Mouse (Mus musculus) kidney, adult 2 months (tissue): Measurements from ENCODE around the gene Anapc13. TPM values are rescaled to one million over a fixed set of nuclear protein-coding genes. Genes with fewer than 3 reads are reported as not detected.

ENCODE experiments used
- DNase-seq: peaks from one replicate; pipeline ENCODE4 v3.0.0; 2021
- H3K27ac ChIP-seq: fragments of 200-500 bp; 2 replicates; pipeline ENCODE4 v1.5.1; 2012; ENCODE audit warnings: low read depth, low read length, control low read depth, inconsistent platforms; ENCODE audit not compliant: insufficient read depth
- H3K27me3 ChIP-seq: fragments of 200-500 bp; replicated peaks from 2 replicates; pipeline ENCODE4 v1.6.1; 2012; ENCODE audit warnings: mild to moderate bottlenecking, moderate library complexity, low read length, inconsistent platforms; ENCODE audit not compliant: control insufficient read depth, insufficient read depth
- H3K36me3 ChIP-seq: fragments of 200-500 bp; 2 replicates; pipeline ENCODE4 v1.6.1; 2012; ENCODE audit warnings: mild to moderate bottlenecking, moderate library complexity, low read length, inconsistent platforms; ENCODE audit not compliant: control insufficient read depth, insufficient read depth
- H3K4me1 ChIP-seq: fragments of 200-500 bp; 2 replicates; pipeline ENCODE4 v1.6.1; 2011; ENCODE audit warnings: low read length; ENCODE audit not compliant: control insufficient read depth, insufficient read depth
- H3K4me3 ChIP-seq: fragments of 200-500 bp; 2 replicates; pipeline ENCODE4 v1.5.1; 2011; ENCODE audit warnings: mild to moderate bottlenecking, low read depth, low read length, control low read depth; ENCODE audit not compliant: insufficient read depth
- CTCF ChIP-seq: fragments of 200-500 bp; conservative IDR thresholded peaks from 2 replicates; pipeline ENCODE4 v1.5.1; 2011; ENCODE audit warnings: low read depth, mild to moderate bottlenecking, control low read depth, low read length, moderate library complexity, mixed read lengths; ENCODE audit not compliant: insufficient read depth, insufficient read length
- POLR2A ChIP-seq: fragments of 200-500 bp; IDR thresholded peaks from one replicate; pipeline ENCODE4 v1.6.1; 2011; ENCODE audit warnings: low read depth, low read length, control low read depth
- WGBS: fragments of 180-500 bp; shearing (Covaris S2); methylation state at CpG from one replicate; pipeline ENCODE4 v1.1.7; 2018; 5-methylcytosine and 5-hydroxymethylcytosine counted together
- polyA plus RNA-seq: library from polyadenylated mRNA; depleted of rRNA; stranded (reverse); fragments of >200 nt; gene quantifications from 2 replicates; pipeline ENCODE4 v1.2.3, GENCODE M21; 2012

Anapc13 gene
- polyA plus RNA-seq, 1 experiment = 225 TPM

DNA sequence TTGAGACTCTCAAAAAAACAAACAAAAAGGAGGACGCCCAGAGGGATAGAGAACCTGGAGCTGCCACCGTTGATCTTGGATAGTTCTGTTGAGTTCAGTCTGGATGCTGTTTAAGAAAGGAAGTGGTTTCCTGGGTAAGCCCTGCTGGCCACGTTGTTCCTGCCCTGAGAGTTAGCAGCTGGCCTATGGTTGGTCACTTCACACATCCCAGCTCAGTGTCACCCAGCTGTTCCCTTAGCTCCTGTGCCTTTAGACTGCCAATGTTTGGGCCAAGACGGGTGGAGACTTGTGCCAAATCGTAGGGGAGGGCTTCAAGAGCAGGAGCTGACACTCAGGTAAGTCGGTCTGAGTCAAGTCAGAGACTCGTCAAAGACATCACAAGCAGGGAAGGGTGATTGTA, 3.0 kb downstream of the Anapc13 start:
- Histone ChIP-seq H3K27me3 (no peaks in the 10 kb centered on the region), H3K4me1 (peaks cover 14% of the 10 kb centered on the region), H3K27ac (no peak overlapping the region), H3K36me3 (no peaks in the 10 kb centered on the region; the same call in 1 of the 2 replicates), H3K4me3 (no peak overlapping the region)
- TF ChIP-seq POLR2A (no peak), CTCF (no peak)
- WGBS = 75% methylated on average over 7 of the region's 7 CpGs
- DNase-seq = no peak

DNA sequence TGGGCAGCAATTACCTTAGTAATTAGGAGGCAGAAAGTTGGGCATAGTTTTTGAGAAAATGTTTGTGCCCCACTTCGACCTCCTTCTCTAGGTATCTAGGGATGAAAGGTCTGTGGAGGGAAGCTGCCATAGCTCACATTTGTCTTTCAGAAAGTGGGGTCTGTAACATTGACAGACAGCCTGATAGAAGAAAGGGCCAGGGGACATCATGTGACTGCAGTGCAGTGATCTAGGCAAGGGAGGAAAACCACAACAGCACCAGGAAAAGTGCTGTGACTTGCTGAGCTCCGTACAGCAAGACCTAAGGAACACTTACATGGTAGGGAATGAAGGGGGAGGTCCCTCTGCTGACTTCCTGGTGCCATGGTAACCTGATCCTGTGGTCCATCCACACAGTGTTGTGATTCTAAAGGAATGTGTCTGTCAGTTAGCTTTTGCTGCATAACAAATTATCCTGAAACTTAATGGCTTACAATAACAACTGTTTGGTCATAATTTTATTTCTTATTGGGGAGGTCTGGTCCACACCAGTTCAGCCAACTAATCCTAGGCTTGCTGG, 5.6 kb downstream of the Anapc13 start:
- no peak for TF ChIP-seq CTCF
- TF ChIP-seq POLR2A = no peak
- no peak overlapping the region for H3K4me3 ChIP-seq
- WGBS = 67% methylated on average over 2 of the region's 2 CpGs
- H3K36me3 ChIP-seq = no peaks in the 10 kb centered on the region; the same call in 1 of the 2 replicates
- no peaks in the 10 kb centered on the region for H3K27me3 ChIP-seq
- H3K4me1 ChIP-seq = peaks cover 10% of the 10 kb centered on the region; the same call in 1 of the 2 replicates
- DNase-seq = no peak
- H3K27ac ChIP-seq = 0 out of 2 replicates have a peak overlapping the region, but pooled peaks have one; percentile 16

DNA sequence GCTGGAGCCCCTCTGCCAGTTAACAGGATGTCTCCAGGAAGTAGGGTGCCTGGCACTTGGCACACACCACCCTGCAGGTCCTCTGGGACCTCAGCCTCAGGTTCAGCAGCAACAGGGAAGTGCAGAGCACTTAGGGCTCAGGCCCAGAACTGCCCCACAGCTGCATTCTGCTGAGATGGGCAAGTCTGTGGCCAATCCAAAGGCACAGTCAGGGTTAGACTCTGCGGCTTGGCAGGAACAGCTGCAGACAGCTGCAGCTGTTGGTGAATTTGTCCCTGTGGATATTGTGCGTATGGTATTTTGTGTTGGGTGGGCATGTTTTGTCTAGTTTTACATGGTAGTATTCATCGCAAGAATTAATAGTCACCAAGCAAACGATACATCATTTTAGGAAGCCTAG, 6.1 kb downstream of the Anapc13 start:
- Histone ChIP-seq H3K4me3 (no peak overlapping the region), H3K27ac (no peak overlapping the region), H3K4me1 (peaks cover 6% of the 10 kb centered on the region; the same call in 1 of the 2 replicates), H3K27me3 (no peaks in the 10 kb centered on the region), H3K36me3 (no peaks in the 10 kb centered on the region; the same call in 1 of the 2 replicates)
- DNase-seq = peak; percentile 21
- 80% methylated on average over 4 of the region's 4 CpGs for WGBS
- TF ChIP-seq POLR2A (no peak), CTCF (no peak)

DNA sequence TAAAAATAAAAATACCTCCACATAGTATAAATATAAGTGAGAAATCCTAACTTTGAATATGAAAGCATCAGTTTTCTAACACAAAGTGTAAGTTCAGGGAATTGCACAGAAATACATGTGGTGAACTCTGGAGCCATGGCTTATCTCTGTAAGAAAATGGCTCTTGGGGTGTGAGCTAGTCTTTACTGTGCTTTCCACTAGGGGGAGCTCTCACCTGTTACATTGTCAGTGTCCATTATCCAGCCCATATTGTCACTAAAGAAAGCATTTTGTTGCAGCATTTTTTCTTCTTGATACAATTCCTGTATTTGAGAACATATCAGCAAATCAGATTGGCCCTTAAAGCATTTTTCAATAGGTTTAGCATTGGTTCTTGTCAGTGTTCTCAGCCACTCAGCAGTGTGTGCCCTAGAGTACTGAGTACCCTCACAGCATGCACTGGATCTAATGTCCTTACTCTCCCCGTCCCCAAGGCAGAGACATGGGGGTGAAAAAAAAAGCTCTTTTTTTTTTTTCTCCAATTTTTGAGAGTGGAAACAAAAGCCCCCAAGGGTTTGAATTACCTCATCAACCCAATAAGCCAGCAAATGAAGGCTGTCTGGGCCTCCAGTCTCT, 6.9 kb downstream of the Anapc13 start:
- no peaks in the 10 kb centered on the region; the same call in 1 of the 2 replicates for H3K4me1 ChIP-seq
- H3K4me3 ChIP-seq = no peak overlapping the region
- H3K27ac ChIP-seq = no peak overlapping the region
- WGBS = 69% methylated on average over 1 of the region's 1 CpGs
- DNase-seq = peak; percentile 78
- TF ChIP-seq CTCF (peak; percentile 41), POLR2A (no peak)
- no peaks in the 10 kb centered on the region for H3K27me3 ChIP-seq
- H3K36me3 ChIP-seq = no peaks in the 10 kb centered on the region; the same call in 1 of the 2 replicates

DNA sequence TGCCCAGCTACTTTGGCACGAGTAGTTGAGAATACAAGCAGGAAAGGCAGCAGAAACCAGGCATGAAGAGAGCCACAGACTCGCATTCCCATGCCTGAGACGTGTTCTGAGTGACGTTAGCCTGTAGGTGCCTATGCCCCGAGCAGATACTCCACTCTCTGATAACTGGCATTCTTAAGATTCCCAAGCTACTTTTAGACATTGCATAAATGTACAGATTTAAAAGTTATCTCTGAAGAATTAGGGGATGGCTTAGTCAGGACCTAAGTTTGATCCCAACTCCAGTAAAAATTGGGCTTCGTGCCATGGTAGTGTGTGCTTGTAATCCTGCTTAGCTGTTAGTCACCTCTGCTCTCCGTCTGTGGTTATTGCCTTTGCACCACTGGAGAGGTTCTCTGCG, 8.4 kb downstream of the Anapc13 start:
- no peak overlapping the region for H3K27ac ChIP-seq
- WGBS = 81% methylated on average over 8 of the region's 8 CpGs
- H3K4me3 ChIP-seq = no peak overlapping the region
- no peak for TF ChIP-seq CTCF
- no peak for TF ChIP-seq POLR2A
- H3K4me1 ChIP-seq = no peaks in the 10 kb centered on the region; the same call in 1 of the 2 replicates
- no peaks in the 10 kb centered on the region for H3K27me3 ChIP-seq
- no peaks in the 10 kb centered on the region; the same call in 1 of the 2 replicates for H3K36me3 ChIP-seq
- no peak for DNase-seq

DNA sequence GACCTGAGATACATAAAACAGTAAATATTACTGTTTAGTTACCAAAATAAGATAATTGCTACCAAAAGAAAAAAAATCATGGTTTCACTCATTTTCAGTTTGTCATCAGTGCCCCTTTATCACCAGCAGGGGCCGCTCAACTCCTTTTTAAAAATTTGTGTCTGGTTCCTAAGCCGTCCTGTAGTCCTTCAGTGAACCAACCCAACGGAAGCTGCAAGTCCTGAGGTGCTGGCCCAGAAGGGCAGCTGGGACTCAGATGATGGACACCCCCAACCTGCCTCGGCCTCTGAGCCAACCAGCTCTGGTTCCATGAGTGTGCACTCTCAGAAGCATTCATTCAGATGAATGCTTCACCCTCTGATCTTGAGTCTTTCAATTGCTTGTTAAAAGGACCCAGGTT, 10.5 kb downstream of the Anapc13 start:
- H3K4me3 ChIP-seq = no peak overlapping the region
- no peaks in the 10 kb centered on the region; the same call in 1 of the 2 replicates for H3K36me3 ChIP-seq
- no peaks in the 10 kb centered on the region for H3K27me3 ChIP-seq
- 3% methylated on average over 4 of the region's 4 CpGs for WGBS
- no peaks in the 10 kb centered on the region; the same call in 1 of the 2 replicates for H3K4me1 ChIP-seq
- TF ChIP-seq POLR2A (no peak), CTCF (peak; percentile 50)
- no peak overlapping the region for H3K27ac ChIP-seq
- peak; percentile 74 for DNase-seq

DNA sequence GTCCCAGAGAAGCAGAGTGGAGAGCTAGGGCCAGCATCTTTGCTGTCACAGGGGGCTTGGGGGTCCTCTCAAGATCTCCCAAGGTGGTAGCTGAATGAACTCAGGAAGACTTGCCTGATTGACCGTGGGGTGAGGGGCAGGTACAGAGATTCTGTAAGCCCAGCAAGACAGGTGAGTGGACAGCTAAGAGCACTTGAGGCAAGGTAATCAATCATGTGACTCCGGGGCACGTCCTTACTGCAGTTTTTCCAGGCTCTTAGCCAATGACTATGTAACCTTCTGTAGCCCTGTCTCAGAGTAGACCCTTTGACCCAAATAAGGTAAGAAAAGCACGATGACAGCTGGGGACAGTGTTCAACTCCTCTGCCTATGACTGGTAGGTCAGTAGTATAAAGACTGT, 11.0 kb downstream of the Anapc13 start:
- no peak overlapping the region for H3K4me3 ChIP-seq
- 39% methylated on average over 4 of the region's 4 CpGs for WGBS
- H3K27ac ChIP-seq = no peak overlapping the region
- H3K36me3 ChIP-seq = no peaks in the 10 kb centered on the region
- no peak for DNase-seq
- no peak for TF ChIP-seq CTCF
- no peak for TF ChIP-seq POLR2A
- no peaks in the 10 kb centered on the region for H3K27me3 ChIP-seq
- H3K4me1 ChIP-seq = no peaks in the 10 kb centered on the region; the same call in 1 of the 2 replicates
